Mouse (Mus musculus): ENCODE data around the gene Ehd2.

- TF ChIP-seq CTCF (IDR thresholded peaks at IDR 0.05; ENCODE audit: insufficient read depth, low read depth, low read length), result no peak
- no peak for TF ChIP-seq POLR2A (IDR thresholded peaks at IDR 0.05; ENCODE audit: insufficient read depth, low read depth, low read length)
Observed at GRCm38 (mm10) chr7:15916996-15917395, 50.4 kb downstream of the Ehd2 start.

Measured in olfactory bulb, adult 2 months (tissue).